Mouse (Mus musculus): ENCODE results near the gene Magi2.

The Magi2 gene

GRCm38 (mm10) chr5:20559821-20560220 lies 1333.0 kb downstream of the Magi2 start:
- 36% methylated on average over 4 of the region's 4 CpGs for WGBS

GRCm38 (mm10) chr5:20568421-20568820 lies 1341.6 kb downstream of the Magi2 start:
- WGBS, result 46% methylated on average over 6 of the region's 6 CpGs

- WGBS, result 57% methylated on average over 7 of the region's 7 CpGs
These were observed 1342.1 kb downstream of the Magi2 start for GRCm38 (mm10) chr5:20568966-20569365.

- 48% methylated on average over 2 of the region's 2 CpGs for WGBS
These were observed 1348.0 kb downstream of the Magi2 start for GRCm38 (mm10) chr5:20574816-20575215.

DNA sequence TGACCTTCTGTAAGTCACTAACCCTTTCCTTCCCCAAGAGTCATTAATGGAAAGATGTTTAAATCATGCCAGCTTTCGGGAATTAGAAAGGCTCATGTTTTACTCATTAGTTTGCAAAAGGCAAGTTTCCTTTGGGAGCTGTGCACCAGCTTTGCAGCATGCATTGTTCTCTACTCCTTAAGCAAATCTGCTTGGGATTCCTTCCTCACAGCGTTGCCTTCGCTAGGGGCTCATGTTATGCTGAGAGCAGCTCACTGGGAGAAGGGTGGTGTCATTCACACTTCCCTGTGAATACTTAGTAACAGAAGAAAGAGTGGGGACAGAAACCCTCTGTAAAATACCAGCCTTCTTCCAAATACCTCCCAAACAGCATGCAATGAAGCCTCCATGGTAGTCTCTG lies 1349.0 kb downstream of the Magi2 start:
- 30% methylated on average over 3 of the region's 3 CpGs for WGBS

DNA sequence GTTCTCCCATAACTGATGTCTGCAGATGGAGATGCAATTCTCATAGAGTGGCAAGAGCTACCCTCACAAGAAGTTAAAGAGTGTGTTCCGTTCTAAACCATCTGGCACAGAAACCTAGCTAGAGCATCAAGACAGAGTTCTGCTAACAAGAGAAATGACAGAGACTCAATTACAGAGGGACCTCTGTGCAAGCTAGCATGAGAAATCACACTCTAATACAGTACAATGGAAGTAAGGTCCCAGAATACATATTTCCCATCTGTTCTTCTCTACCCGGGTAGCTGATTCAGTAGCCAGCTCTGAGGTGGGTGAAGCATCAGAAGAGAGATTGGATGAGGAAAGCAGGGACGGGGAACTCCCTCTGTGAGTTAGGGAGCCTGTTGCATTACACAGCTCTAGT lies 1351.8 kb downstream of the Magi2 start:
- 35% methylated on average over 3 of the region's 3 CpGs for WGBS

- 92% methylated on average over 4 of the region's 4 CpGs for WGBS
These were observed 1353.8 kb downstream of the Magi2 start for GRCm38 (mm10) chr5:20580619-20581018.

GRCm38 (mm10) chr5:20582995-20583435 lies 1356.2 kb downstream of the Magi2 start:
- 43% methylated on average over 10 of the region's 10 CpGs for WGBS

DNA sequence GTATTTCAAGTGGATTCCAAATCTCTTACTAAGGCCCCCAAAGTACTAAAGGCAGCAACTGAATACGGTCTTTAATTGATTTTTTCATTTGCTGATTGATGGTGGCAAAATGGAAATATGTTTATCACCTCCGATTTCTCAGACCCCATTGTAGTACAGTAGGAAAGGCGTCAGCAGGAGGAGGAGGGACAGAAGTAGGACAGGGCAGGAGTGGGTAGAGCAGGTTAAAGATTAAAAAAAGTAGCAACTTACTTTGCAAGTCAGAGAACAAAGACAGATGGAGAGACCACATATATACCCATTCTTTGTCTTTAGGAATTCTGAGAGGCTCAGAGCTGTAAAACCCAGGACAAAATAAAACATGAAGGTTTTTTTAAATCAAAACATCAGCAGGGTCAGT lies 1356.8 kb downstream of the Magi2 start:
- 68% methylated on average over 3 of the region's 3 CpGs for WGBS

DNA sequence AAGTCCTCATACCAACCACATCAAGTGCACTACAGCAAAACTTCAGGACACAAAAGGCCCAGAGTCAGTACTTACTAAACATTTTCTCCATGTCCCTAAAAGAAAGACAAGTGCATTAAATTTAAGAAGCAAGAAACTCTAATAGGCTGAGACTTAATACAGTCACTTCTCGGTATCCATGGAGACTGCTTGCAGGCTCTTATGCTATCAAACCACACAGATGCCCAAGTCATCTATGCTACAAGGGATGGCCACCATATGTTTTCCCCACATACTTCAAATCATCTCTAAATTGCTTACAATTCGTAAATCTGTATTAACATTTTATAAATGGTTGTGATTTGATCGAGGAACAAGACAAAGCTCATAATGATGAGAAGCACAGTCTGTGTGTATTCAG lies 1357.9 kb downstream of the Magi2 start:
- WGBS, result 62% methylated on average over 3 of the region's 3 CpGs

GRCm38 (mm10) chr5:20589731-20590130 lies 1362.9 kb downstream of the Magi2 start:
- 85% methylated on average over 3 of the region's 3 CpGs for WGBS

GRCm38 (mm10) chr5:20598196-20598595 lies 1371.4 kb downstream of the Magi2 start:
- WGBS, result 68% methylated on average over 3 of the region's 3 CpGs

DNA sequence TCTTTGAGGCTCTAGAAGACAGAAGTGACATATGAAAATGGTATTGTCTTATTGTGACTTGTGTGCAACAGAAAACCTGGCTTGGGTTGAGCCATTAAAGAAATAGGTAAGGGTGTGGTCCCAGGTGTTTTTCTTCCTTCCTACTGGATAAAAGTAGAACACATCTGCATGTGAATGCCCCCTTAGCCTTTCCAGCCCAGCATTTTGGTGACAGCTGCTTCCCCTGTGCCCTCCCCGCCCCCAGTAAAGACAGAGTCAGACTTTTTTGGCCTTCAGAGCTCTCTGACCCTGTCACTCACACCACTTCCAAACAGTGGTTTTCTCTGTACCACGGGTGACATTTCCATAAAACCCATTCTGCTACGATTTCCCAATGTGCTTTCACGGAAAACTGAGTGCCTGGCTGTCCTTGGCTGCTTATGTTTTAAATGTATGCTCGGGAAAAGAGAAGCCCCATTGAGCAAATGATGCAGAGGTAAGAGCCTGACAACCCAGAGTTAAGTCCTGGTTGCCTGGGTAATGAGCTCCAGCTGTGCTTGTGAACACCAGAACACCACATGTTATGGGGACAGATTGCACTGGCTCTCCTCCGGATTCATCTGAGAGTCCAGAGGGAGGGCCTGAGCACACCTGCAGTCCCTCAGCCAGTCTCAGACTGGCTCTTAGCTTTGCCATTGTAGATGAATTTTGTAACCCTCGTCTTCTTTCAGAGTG lies 1377.1 kb downstream of the Magi2 start:
- 46% methylated on average over 7 of the region's 7 CpGs for WGBS

DNA sequence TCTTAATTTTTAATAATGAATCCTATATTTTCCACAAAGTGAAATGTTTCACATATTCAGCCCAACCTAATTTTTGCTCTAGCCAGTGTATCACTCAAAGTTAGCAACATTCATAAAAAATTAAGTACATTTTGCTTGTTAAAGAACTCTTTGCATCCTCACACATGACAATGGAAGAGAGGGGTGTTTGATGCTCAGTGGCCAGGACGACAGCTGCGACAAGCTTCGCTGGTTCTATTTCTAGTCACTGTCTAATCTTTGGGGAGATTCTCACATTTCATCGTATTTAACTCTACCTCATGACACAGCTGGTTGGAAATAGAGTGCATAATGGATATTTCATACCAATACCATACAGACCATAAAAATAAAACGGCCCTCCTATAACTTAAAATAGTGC lies 1379.7 kb downstream of the Magi2 start:
- WGBS, result 54% methylated on average over 5 of the region's 5 CpGs

GRCm38 (mm10) chr5:20607503-20607902 lies 1380.7 kb downstream of the Magi2 start:
- WGBS, result 74% methylated on average over 1 of the region's 1 CpGs

DNA sequence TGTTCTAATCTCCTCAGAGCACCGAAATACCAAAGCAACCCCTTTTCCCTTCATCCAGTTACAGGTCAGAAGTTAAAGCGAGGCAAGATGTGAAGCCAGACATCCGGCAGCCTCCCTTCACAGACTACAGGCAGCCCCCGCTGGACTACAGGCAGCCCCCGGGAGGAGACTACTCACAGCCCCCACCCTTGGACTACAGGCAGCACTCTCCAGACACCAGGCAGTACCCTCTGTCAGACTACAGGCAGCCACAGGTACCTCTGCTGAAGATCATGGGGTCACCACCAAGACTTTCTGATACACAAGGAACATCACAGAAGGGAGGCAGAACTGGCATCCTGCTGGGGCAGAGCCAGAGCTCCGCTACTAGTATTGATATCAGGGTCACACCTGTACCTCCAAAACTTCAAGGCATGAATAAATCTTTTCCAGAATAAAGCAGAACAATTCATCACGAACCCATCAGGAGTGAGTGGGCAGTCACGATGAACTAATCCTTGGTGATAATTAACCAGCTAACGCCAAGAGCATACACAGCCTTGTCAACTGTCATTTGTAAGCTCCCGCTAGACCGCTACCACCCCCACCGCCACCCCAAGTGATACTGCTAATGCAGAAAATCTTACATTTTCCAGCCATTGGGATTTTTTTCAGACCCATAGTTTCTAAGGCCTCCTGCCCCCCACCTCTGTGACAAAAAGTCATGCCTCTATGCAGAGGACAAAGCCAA lies 1382.5 kb downstream of the Magi2 start:
- 88% methylated on average over 12 of the region's 12 CpGs for whole genome bisulfite sequencing

DNA sequence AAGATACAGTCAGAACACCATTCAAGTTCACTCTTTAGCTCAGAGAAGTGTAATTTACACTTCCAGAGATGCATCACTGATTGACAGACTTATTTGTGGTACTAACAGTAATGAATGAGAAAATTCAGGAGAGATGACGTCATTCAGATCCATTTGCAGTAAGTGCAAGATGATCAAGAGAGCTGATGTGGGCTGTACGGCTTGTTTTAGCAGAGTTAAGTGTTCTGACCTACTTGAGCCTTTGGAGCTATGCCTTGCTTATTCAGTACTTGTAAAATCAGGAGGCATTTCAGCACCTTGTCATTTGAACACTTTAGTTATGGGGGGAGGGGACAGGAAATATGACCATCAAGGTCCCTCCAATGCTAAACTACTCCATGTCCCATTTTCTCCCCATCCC lies 1383.8 kb downstream of the Magi2 start:
- WGBS, result 55% methylated on average over 2 of the region's 2 CpGs

- 71% methylated on average over 9 of the region's 9 CpGs for WGBS
These were observed 1385.8 kb downstream of the Magi2 start for GRCm38 (mm10) chr5:20612616-20613015.

DNA sequence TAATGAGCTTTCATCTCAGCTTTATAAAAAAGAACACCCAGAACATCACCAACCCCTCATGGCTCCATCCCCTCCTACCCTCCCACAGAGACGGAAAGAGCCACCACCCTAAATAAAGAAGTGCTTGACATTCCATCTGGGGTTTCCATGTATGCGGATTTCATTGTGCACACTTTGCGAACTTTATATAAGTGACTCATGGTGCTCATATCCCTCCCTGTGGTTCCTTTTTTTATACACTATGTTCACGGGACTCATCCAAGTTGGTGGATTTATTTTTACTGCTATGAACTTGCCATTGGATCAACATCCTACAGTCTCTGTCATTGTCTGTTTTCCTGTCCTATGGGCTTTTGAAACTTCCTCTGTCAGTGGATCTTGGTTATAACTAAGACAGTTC lies 1388.1 kb downstream of the Magi2 start:
- WGBS, result 49% methylated on average over 4 of the region's 4 CpGs

DNA sequence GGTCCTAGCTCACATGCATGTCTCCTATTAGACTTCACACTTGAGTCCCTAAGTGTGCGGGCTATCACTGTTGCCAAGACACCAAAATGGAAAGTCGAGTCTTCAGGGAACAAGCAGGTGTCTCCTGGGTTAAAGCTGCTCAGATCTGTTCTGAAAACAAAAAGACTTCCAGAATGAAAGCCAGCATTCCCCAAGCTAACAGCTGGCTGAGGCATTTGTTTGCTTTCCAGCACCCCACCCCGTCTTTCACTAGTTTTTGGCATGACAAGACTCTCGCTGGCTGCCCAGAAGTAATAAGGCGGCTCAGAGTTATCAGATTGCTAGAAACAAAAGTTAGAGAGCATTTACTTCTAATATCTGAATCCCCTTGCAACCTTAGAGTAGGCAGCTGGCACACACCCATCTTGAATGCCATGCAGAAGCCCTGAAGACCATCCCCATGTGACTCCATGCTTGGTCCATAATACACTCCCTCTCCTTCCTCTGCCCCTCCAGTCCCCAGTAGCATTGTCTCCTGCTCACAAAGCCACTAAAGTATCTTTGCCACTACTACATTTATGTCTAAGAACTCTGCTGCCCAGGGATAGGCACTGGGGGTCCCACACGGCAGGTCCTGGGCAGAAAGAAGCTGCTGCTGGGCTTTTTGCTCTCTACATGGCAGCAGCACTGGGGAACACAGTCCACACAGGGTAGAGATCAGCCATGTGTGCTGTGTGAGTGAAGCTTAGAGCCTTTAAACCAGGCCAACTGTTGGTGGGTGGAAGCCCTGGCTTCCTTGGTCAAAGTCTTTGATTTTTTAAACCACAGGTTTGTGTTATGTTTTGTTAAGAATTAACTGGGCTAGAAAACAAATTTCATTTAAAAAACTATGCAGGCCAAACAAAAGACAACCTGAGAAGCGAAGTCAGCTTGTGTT lies 1394.0 kb downstream of the Magi2 start:
- WGBS, result 63% methylated on average over 7 of the region's 7 CpGs

DNA sequence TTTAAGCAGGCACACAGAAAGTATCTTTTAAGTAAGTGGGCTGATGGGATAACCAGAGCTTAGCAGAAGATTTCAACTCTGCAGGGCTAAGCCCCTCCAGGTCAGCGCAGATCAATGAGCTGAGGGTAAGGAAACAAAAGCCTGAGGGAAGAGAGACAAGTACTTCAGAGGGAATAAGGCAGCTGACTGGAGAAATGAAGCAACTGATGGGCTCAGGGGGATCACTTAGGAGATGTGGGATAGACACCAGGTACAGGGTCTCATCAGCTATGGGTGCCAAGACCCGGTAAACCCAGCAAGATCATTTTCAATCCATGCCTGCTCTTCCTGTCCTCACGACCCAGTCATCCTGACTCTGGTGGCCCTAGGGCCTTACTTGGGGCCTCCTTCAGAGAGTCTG lies 1395.6 kb downstream of the Magi2 start:
- WGBS, result 83% methylated on average over 3 of the region's 3 CpGs
